Mouse (Mus musculus): ENCODE data around the gene Katnbl1. TPM values are rescaled to one million over a fixed set of nuclear protein-coding genes. Genes with fewer than 3 reads are reported as not detected.

The Katnbl1 gene
- 25.9 and 29.1 TPM in 2 replicates for polyA plus RNA-seq (2016; fragmentation: Nextera tagmentation; extraction: Ambion mirVana)

DNA sequence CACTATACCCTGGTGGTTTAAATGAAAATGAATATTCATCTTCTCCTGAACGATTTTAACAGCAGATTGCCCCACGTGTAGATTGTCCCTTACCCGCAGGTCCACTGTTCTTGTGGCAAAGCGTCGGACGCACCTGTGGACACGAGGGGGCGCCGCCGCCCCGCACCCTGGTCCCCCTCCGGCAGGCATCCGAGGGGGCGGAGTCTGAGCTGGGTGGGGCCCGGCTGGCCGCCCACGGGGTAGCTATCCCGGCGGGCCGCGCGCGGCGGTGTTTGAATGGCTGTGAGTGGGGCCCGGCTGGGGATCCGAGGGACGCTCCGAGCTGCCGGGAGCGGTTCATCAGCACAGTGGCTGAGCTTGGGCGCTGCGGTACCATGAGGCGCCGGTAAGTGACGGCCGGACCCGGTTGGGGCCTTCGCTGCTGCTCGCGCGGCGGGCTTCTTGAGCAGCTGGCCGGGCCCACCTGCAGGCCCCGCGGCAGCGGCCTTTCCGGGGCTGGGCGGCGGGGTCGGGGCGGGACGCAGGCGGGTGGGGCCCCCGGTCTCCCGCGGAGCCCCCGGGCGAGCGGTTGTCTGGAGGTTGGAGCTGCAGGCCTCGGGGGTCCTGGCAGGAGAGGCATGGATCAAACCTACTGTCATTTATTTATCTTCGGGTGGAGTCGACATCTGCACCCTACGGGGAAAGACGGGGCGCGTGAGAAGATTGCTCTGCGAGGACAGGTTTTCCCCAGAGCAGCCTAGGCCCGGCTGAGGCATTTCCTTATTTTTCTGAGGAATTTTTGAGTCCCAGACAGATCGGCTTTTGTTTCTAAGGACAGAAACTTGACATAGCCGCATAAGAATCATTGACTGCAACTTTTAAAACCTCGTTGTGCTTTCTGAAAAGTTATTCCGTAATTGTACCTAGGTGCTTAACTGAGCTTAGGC, at the start of gene Katnbl1:
Gene Katnbl1, plus strand, starts transcription at position 239 of the 926 bp plus-strand sequence.
- WGBS (ENCODE audit: insufficient replicate concordance), result under 1% methylated on average over 60 of the region's 72 CpGs
- H3K4me1 ChIP-seq, result peaks cover 41% of the 10 kb centered on the region
- no peaks in the 10 kb centered on the region for H3K27me3 ChIP-seq (replicated peaks)
- peak; percentile 99 for ATAC-seq
- no peaks in the 10 kb centered on the region for H3K9me3 ChIP-seq (replicated peaks)
- peak within 1 kb of the TSS; percentile 91 for H3K27ac ChIP-seq
- H3K4me3 ChIP-seq, result peak within 1 kb of the TSS; percentile 91
- peak within 1 kb of the TSS; percentile 90 for H3K9ac ChIP-seq
- H3K4me2 ChIP-seq, result peak within 1 kb of the TSS; percentile 74
- H3K36me3 ChIP-seq, result no peaks in the 10 kb centered on the region

DNA sequence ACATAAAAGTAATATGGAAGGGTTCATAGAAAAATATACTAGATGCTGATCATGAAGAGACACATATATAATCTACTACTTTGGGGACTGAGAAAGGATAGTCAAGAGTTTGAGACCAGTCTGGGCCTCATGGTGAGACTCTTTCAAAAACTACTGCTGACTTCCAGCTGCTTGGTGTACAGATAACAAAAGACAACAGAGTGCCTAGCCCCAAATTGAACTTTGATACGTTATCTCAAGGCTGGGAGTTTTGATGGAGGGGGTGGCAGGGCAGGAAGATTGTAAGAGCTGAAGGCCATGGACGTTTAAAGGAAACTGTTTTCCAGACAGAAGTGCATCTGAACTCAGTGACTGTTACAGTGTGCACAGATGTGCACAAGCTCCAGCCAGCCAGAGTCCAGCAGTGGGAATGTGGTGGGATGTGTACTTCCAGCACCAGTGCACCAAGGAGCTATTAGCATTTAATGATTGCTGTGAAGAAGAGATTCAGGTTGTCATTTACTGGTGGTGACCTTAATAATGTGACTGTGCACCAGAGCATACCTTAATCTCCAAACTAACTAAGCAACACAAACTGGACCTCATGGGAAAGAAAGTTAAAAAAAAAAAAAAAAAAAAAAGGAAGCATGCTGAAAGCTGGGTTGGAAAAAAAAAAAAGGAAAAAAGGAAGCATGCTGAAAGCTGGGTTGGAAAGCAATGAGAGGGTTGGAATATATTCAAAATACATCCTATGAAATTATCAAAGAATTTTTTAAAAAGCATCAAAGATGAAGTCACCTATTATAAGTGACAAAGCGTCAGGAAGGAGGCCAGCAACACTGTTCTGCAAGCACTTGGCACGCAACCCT, 46.7 kb upstream of the Katnbl1 start:
- peak overlapping the region; percentile 48; the same call in 1 of the 2 replicates for H3K27ac ChIP-seq
- H3K36me3 ChIP-seq, result peaks cover 36% of the 10 kb centered on the region
- peak overlapping the region; percentile 32 for H3K4me2 ChIP-seq
- ATAC-seq, result peak; percentile 53
- no peak overlapping the region for H3K9ac ChIP-seq
- peaks cover 46% of the 10 kb centered on the region for H3K4me1 ChIP-seq
- H3K9me3 ChIP-seq (replicated peaks), result no peaks in the 10 kb centered on the region
- 39% methylated on average over 4 of the region's 4 CpGs for WGBS (ENCODE audit: insufficient replicate concordance)
- no peak overlapping the region for H3K4me3 ChIP-seq
- no peaks in the 10 kb centered on the region for H3K27me3 ChIP-seq (replicated peaks)

DNA sequence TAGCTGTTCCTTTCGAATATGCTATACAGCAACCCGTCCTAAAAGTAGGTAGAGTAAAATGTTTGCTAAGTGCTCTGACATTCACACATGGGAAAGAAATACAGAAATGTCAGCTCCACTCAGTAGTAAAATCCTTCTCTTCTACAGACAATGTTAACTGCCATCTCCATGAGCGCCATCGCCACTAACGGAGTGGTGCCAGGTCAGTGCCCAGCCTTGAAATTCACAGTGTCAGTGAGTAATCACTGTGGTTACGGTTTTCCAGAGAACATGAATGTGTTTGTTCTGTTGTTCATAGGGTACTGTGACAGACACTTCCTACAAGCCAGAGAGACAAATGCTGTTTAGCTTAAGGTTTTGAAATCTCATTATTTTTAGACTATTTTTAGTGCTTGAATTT, 41.8 kb upstream of the Katnbl1 start:
- WGBS (ENCODE audit: insufficient replicate concordance), result 90% methylated on average over 6 of the region's 6 CpGs
- Histone ChIP-seq H3K27ac (no peak overlapping the region), H3K36me3 (peaks cover 63% of the 10 kb centered on the region), H3K4me3 (no peak overlapping the region), H3K27me3 (replicated peaks) (no peaks in the 10 kb centered on the region), H3K4me1 (peaks cover 7% of the 10 kb centered on the region), H3K9ac (no peak overlapping the region), H3K9me3 (replicated peaks) (no peaks in the 10 kb centered on the region), H3K4me2 (no peak overlapping the region)
- ATAC-seq, result no peak

DNA sequence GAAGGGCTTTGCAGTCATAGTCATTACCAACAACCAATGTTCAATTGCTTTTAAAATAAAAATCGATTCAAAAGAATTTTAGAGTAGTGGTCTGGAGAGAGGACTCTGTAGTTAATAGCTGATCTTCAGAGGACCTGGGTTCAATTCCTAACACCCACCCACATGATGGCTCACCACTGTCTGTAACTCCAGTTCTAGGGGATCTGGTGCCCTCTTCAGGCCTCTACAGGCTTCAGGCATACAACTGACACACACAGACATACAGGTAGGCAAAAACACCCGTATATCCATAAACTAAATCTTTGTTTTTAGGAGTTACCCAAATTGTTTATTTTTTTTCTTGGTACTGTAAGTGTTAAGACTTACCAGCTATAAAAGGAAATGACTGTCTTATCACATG, 39.3 kb upstream of the Katnbl1 start:
- no peaks in the 10 kb centered on the region for H3K9me3 ChIP-seq (replicated peaks)
- peaks cover 60% of the 10 kb centered on the region for H3K36me3 ChIP-seq
- H3K4me3 ChIP-seq, result no peak overlapping the region
- H3K4me2 ChIP-seq, result no peak overlapping the region
- no peaks in the 10 kb centered on the region for H3K4me1 ChIP-seq
- H3K27me3 ChIP-seq (replicated peaks), result no peaks in the 10 kb centered on the region
- no peak overlapping the region for H3K9ac ChIP-seq
- 78% methylated on average over 2 of the region's 2 CpGs for WGBS (ENCODE audit: insufficient replicate concordance)
- H3K27ac ChIP-seq, result no peak overlapping the region
- ATAC-seq, result no peak

DNA sequence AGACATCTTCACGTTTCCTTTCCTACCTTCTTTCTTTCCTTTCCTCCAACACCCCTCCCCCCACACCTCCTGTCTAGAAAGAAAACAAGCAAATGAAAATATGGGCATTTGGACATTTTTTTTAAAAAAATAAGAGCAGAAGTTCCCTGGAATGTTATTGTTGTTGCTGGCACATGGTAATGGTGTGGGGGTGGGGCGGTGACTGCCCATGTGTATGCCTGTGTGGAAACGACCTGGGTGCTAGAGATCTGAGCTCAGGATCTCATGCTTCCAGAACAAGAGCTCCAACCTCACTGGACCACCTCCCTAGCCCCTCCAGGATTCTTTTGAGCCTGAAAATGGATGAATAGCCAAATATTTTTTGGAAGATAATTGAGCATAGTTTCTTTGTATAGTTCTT, 37.9 kb upstream of the Katnbl1 start:
- Histone ChIP-seq H3K4me1 (no peaks in the 10 kb centered on the region), H3K27me3 (replicated peaks) (no peaks in the 10 kb centered on the region), H3K4me2 (no peak overlapping the region), H3K27ac (no peak overlapping the region), H3K9ac (no peak overlapping the region), H3K9me3 (replicated peaks) (no peaks in the 10 kb centered on the region), H3K36me3 (peaks cover 58% of the 10 kb centered on the region), H3K4me3 (no peak overlapping the region)
- no peak for ATAC-seq
- WGBS (ENCODE audit: insufficient replicate concordance), result 78% methylated on average over 3 of the region's 3 CpGs

DNA sequence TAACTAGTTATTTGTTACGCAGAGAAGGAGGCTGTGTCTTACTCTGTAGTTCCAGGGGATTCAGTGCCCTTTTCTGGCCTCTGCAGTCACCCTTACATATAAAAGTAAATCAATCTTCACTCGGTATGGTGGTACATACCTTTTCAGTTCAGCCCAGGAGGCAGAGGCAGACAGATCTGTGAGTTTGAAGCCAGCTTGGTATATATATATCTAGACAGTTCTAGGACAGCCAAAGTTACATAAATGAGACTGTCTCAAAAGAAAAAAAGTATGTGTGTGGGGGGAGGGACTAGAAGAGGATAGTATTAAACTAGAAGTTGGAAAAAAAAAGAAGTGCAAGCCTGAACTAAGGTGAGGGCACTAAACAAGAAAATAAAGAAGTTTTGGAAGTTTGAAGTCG, 30.8 kb upstream of the Katnbl1 start:
- H3K9ac ChIP-seq, result no peak overlapping the region
- H3K27me3 ChIP-seq (replicated peaks), result no peaks in the 10 kb centered on the region
- no peak for ATAC-seq
- no peaks in the 10 kb centered on the region for H3K4me1 ChIP-seq
- 76% methylated on average over 3 of the region's 3 CpGs for WGBS (ENCODE audit: insufficient replicate concordance)
- no peak overlapping the region for H3K4me3 ChIP-seq
- H3K4me2 ChIP-seq, result no peak overlapping the region
- no peaks in the 10 kb centered on the region for H3K9me3 ChIP-seq (replicated peaks)
- peaks cover 62% of the 10 kb centered on the region for H3K36me3 ChIP-seq
- no peak overlapping the region for H3K27ac ChIP-seq

GRCm38 (mm10) chr2:112353685-112354455, 25.1 kb upstream of the Katnbl1 start:
- Histone ChIP-seq H3K27ac (no peak overlapping the region), H3K4me3 (no peak overlapping the region), H3K9me3 (replicated peaks) (no peaks in the 10 kb centered on the region), H3K27me3 (replicated peaks) (no peaks in the 10 kb centered on the region), H3K36me3 (peaks cover 77% of the 10 kb centered on the region), H3K9ac (no peak overlapping the region), H3K4me1 (no peaks in the 10 kb centered on the region), H3K4me2 (no peak overlapping the region)
- ATAC-seq, result no peak
- 82% methylated on average over 7 of the region's 7 CpGs for WGBS (ENCODE audit: insufficient replicate concordance)

- Histone ChIP-seq H3K36me3 (peaks cover 88% of the 10 kb centered on the region), H3K27ac (no peak overlapping the region), H3K27me3 (replicated peaks) (no peaks in the 10 kb centered on the region), H3K4me3 (no peak overlapping the region), H3K9ac (no peak overlapping the region), H3K4me1 (no peaks in the 10 kb centered on the region), H3K4me2 (no peak overlapping the region), H3K9me3 (replicated peaks) (no peaks in the 10 kb centered on the region)
- WGBS (ENCODE audit: insufficient replicate concordance), result 80% methylated on average over 2 of the region's 2 CpGs
- no peak for ATAC-seq
Observed at GRCm38 (mm10) chr2:112359611-112360010, 19.4 kb upstream of the Katnbl1 start.

DNA sequence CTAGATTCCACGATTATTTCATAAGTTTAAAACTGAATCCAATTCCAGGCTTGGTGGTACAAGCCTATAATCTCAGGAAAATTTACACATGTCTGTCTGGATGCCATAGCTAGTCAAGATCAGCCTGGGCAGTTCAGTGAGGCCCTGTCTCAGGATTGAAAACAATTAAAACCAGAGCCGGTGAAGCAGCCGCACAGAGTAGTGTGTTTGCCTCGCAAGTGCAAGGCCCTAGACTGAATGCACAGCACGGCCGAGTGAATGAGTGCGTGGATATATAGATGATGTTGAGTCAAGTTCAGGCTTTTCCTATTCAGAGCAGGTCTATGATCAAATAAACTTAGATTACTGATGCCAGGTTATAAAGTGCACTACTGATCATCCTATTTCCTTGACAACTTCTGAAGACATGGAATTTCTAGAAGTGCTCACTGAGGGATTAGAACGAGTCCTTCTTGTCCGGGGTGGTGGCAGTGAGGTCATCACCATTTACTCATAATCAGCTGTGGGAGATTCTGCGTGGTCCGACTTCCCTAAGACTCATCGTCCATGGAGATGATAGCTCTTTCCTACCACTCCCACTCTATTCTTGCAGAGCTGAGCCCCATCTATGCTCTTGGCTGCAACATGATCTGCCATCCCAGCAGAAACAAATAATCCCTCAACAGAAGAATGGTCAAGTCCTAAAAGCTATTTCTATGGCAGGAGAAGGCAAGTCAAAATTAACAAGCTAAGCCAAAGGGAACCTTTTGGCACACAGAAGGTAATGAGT, 18.8 kb upstream of the Katnbl1 start:
- no peak overlapping the region for H3K9ac ChIP-seq
- no peaks in the 10 kb centered on the region for H3K9me3 ChIP-seq (replicated peaks)
- H3K4me1 ChIP-seq, result no peaks in the 10 kb centered on the region
- no peaks in the 10 kb centered on the region for H3K27me3 ChIP-seq (replicated peaks)
- no peak overlapping the region for H3K4me3 ChIP-seq
- peaks cover 94% of the 10 kb centered on the region for H3K36me3 ChIP-seq
- no peak for ATAC-seq
- H3K27ac ChIP-seq, result no peak overlapping the region
- 87% methylated on average over 12 of the region's 12 CpGs for WGBS (ENCODE audit: insufficient replicate concordance)
- no peak overlapping the region for H3K4me2 ChIP-seq

DNA sequence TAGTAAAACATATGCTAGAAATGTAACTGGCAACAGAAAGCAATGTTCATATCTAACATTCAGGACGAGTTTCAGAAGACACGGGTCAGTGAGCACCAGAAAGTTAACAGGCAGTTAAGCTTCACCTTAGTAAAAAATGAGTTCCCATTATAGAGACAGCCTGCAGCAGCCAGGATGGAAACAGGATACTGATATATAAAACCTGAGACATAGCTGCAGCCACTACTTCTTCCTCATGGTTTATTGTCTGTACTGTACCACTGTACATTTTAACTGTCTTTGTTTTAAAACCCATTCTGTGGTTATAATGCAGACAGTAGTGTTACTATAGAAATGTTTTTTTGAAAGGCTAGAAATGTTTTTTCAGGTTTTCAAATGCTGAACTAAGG, 18.2 kb upstream of the Katnbl1 start:
- H3K9ac ChIP-seq, result no peak overlapping the region
- H3K4me1 ChIP-seq, result no peaks in the 10 kb centered on the region
- no peak overlapping the region for H3K4me3 ChIP-seq
- no peaks in the 10 kb centered on the region for H3K27me3 ChIP-seq (replicated peaks)
- H3K36me3 ChIP-seq, result peaks cover 94% of the 10 kb centered on the region
- 68% methylated on average over 2 of the region's 2 CpGs for WGBS (ENCODE audit: insufficient replicate concordance)
- no peak overlapping the region for H3K4me2 ChIP-seq
- ATAC-seq, result no peak
- no peak overlapping the region for H3K27ac ChIP-seq
- no peaks in the 10 kb centered on the region for H3K9me3 ChIP-seq (replicated peaks)

DNA sequence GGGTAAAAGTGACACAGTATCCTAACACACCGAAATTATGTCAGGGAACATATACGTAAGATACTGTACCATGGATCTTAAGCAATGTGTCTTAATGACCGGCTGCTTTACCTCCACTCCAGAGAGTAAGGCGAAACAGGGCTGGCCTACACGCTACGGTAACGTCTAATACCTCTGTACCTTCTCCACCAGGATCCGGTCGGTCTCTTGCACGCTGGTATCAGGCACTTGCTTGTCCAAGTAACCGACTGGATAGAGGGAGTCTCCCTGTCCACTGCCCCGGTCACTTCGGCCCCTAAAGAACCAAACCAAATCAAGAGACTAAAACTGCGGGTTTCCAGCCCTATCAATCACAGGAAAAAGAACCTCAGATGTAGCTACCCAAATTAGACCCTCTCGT, 11.8 kb upstream of the Katnbl1 start:
- Histone ChIP-seq H3K4me3 (peak overlapping the region; percentile 94), H3K27me3 (replicated peaks) (no peaks in the 10 kb centered on the region), H3K36me3 (peaks cover 29% of the 10 kb centered on the region), H3K27ac (peak overlapping the region; percentile 88; the same call in 1 of the 2 replicates), H3K4me1 (peaks cover 23% of the 10 kb centered on the region), H3K9ac (peak overlapping the region; percentile 85), H3K4me2 (peak overlapping the region; percentile 88), H3K9me3 (replicated peaks) (no peaks in the 10 kb centered on the region)
- peak; percentile 63 for ATAC-seq
- 15% methylated on average over 15 of the region's 15 CpGs for WGBS (ENCODE audit: insufficient replicate concordance)

Measured in liver, embryonic 12.5 days (tissue).